Mouse (Mus musculus): Measurements from ENCODE around the gene Hk1.
"Not testable (repeated sequence)": the region's sequence is repeated elsewhere in the genome, so short reads cannot be mapped to it uniquely, and the experiment has no call there.

Gene Hk1

GRCm38 (mm10) chr10:62340095-62340731, 39.5 kb downstream of the Hk1 start:
- peak; percentile 97 for DNase-seq

- DNase-seq, result peak; percentile 71
Measured at GRCm38 (mm10) chr10:62339211-62340094, 40.3 kb downstream of the Hk1 start.

- peak; percentile 59 for DNase-seq
Measured at GRCm38 (mm10) chr10:62338626-62339025, 41.1 kb downstream of the Hk1 start.

- DNase-seq, result no peak
Measured at GRCm38 (mm10) chr10:62338176-62338575, 41.5 kb downstream of the Hk1 start.

- DNase-seq, result peak; percentile 45
Measured at GRCm38 (mm10) chr10:62336601-62337578, 42.8 kb downstream of the Hk1 start.

GRCm38 (mm10) chr10:62335423-62335776, 44.3 kb downstream of the Hk1 start:
- no peak for DNase-seq

- DNase-seq, result no peak
Measured at GRCm38 (mm10) chr10:62334686-62335422, 44.9 kb downstream of the Hk1 start.

GRCm38 (mm10) chr10:62333269-62333668, 46.4 kb downstream of the Hk1 start:
- DNase-seq, result no peak

- DNase-seq, result peak; percentile 62
Measured at GRCm38 (mm10) chr10:62332514-62332913, 47.2 kb downstream of the Hk1 start.

- no peak for DNase-seq
Measured at GRCm38 (mm10) chr10:62331771-62332170, 47.9 kb downstream of the Hk1 start.

GRCm38 (mm10) chr10:62331296-62331695, 48.4 kb downstream of the Hk1 start:
- DNase-seq, result no peak

- peak; percentile 77 for DNase-seq
Measured at GRCm38 (mm10) chr10:62329846-62330245, 49.9 kb downstream of the Hk1 start.

GRCm38 (mm10) chr10:62328886-62329412, 50.8 kb downstream of the Hk1 start:
- no peak for DNase-seq

- DNase-seq, result no peak
Measured at GRCm38 (mm10) chr10:62327572-62328317, 52.0 kb downstream of the Hk1 start.

GRCm38 (mm10) chr10:62326818-62327571, 52.7 kb downstream of the Hk1 start:
- no peak for DNase-seq

- no peak for DNase-seq
Measured at GRCm38 (mm10) chr10:62326002-62326401, 53.7 kb downstream of the Hk1 start.

- not testable (repeated sequence) for DNase-seq
Measured at GRCm38 (mm10) chr10:62322821-62323220, 56.9 kb downstream of the Hk1 start.

GRCm38 (mm10) chr10:62321457-62321856, 58.3 kb downstream of the Hk1 start:
- DNase-seq, result no peak

- no peak for DNase-seq
Measured at GRCm38 (mm10) chr10:62320402-62320978, 59.2 kb downstream of the Hk1 start.

GRCm38 (mm10) chr10:62319154-62319553, 60.6 kb downstream of the Hk1 start:
- DNase-seq, result no peak

All from kidney, postnatal 14 days (tissue).